Mouse (Mus musculus) stomach, postnatal 0 days (tissue): ENCODE measurements around the gene Olfr799.

Experiments
- CTCF ChIP-seq: IDR thresholded peaks from 2 replicates; pipeline ENCODE4 v1.5.1; 2016; ENCODE audit warnings: antibody characterized with exemption, low read depth, mild to moderate bottlenecking, moderate library complexity
- EP300 ChIP-seq: optimal IDR thresholded peaks from 2 replicates; pipeline ENCODE3; 2016; ENCODE audit warnings: antibody characterized with exemption

DNA sequence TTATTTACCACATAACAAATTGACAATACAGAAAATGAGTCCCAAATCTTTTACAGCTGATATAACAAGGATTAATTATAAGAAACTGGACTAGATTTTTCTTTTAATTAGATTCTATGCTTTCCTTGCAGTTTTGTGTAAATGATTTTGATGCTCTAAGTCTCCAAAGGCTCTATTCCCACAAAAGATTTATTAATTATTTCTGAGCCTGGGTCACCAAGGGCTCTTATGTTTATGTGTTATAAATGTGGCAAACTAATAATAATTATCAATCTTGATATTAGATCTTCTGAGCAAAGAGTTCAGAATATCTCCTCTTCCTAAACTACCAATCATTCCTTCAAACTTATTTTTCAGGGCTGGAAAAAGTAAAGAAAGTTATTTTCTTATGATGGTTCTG, 20.1 kb downstream of the Olfr799 start, which contains the start of gene Olfr800:
- TF ChIP-seq EP300 (no peak), CTCF (no peak)
